Mouse (Mus musculus) spleen, postnatal 36 days (tissue): Measurements from ENCODE around the gene Mien1.
A peak's percentile ranks its signal among the peaks of the same experiment; 100 is the strongest.

Source experiments
- DNase-seq, 2 experiments: peaks; one replicate each; pipeline ENCODE4 v3.0.0; 2022; ENCODE audit warnings: low spot score in 2 of 2, mixed read lengths in 1 of 2

Gene Mien1

GRCm38 (mm10) chr11:98438331-98439158, at the start of gene Mien1:
Mien1 (minus strand) TSS chr11:98438991.
- DNase-seq = peak; percentile 88

GRCm38 (mm10) chr11:98487526-98488040, 48.8 kb upstream of the Mien1 start:
- DNase-seq = no peak

- no peak for DNase-seq
Observed at GRCm38 (mm10) chr11:98485749-98486148, 47.0 kb upstream of the Mien1 start.

GRCm38 (mm10) chr11:98482067-98482466, 43.3 kb upstream of the Mien1 start:
- DNase-seq = no peak

- no peak for DNase-seq
Observed at GRCm38 (mm10) chr11:98481231-98481630, 42.4 kb upstream of the Mien1 start.

GRCm38 (mm10) chr11:98479940-98480497, 41.2 kb upstream of the Mien1 start:
- DNase-seq = no peak

GRCm38 (mm10) chr11:98479026-98479939, 40.5 kb upstream of the Mien1 start:
- no peak for DNase-seq

- DNase-seq = no peak
Observed at GRCm38 (mm10) chr11:98477011-98477701, 38.4 kb upstream of the Mien1 start.

- DNase-seq = no peak
Observed at GRCm38 (mm10) chr11:98476434-98476807, 37.6 kb upstream of the Mien1 start.

- DNase-seq = no peak
Observed at GRCm38 (mm10) chr11:98475630-98476433, 37.0 kb upstream of the Mien1 start.

- DNase-seq = no peak
Observed at GRCm38 (mm10) chr11:98474967-98475366, 36.2 kb upstream of the Mien1 start.

- no peak for DNase-seq
Observed at GRCm38 (mm10) chr11:98473916-98474479, 35.2 kb upstream of the Mien1 start.

GRCm38 (mm10) chr11:98472696-98473095, 33.9 kb upstream of the Mien1 start:
- no peak for DNase-seq

- DNase-seq = peak; percentile 76 to 77
Observed at GRCm38 (mm10) chr11:98470795-98471194, 32.0 kb upstream of the Mien1 start.

- no peak for DNase-seq
Observed at GRCm38 (mm10) chr11:98469761-98470714, 31.2 kb upstream of the Mien1 start.

- DNase-seq = peak in 1 of 2 experiments; percentile 32
Observed at GRCm38 (mm10) chr11:98464516-98464915, 25.7 kb upstream of the Mien1 start.

- peak; percentile 30 to 51 for DNase-seq
Observed at GRCm38 (mm10) chr11:98463911-98464310, 25.1 kb upstream of the Mien1 start.

- DNase-seq = no peak
Observed at GRCm38 (mm10) chr11:98462255-98462654, 23.5 kb upstream of the Mien1 start.

- no peak for DNase-seq
Observed at GRCm38 (mm10) chr11:98461109-98461720, 22.4 kb upstream of the Mien1 start.
